8 mouse cellular contexts compared by ENCODE assay signal in genomic region chr16:96819649-96820048, GRCm38 (mm10).
DNase-seq lines count a peak whose midpoint lies in the region; ATAC-seq and TF ChIP-seq lines count a peak whose summit lies in the region.

No protein-coding gene starts in this region.

- H3K9me3 ChIP-seq in heart, embryonic 11.5 days (replicated peaks; ENCODE audit: control insufficient read depth, low read length) = no peaks in the 10 kb centered on the region
- no peaks in the 10 kb centered on the region for H3K9me3 ChIP-seq in stomach, embryonic 15.5 days

- H3K4me2 ChIP-seq in heart, embryonic 11.5 days = no peak overlapping the region
- no peak overlapping the region for H3K4me2 ChIP-seq in stomach, embryonic 15.5 days

- no peak for TF ChIP-seq EP300 in heart, adult 2 months (IDR thresholded peaks at IDR 0.05; ENCODE audit: insufficient read depth, low read depth, low read length)

- no peaks in the 10 kb centered on the region for H3K4me1 ChIP-seq in heart, adult 2 months (ENCODE audit: control insufficient read depth, insufficient read depth, low read length)
- H3K4me1 ChIP-seq in heart, embryonic 11.5 days (ENCODE audit: control insufficient read depth, insufficient read depth, low read length) = no peaks in the 10 kb centered on the region
- no peaks in the 10 kb centered on the region for H3K4me1 ChIP-seq in liver, adult 2 months (ENCODE audit: control insufficient read depth, insufficient read depth, low read length)
- no peaks in the 10 kb centered on the region for H3K4me1 ChIP-seq in stomach, embryonic 15.5 days

- H3K27me3 ChIP-seq in heart, adult 2 months (ENCODE audit: control insufficient read depth, insufficient read depth, low read length) = no peaks in the 10 kb centered on the region
- H3K27me3 ChIP-seq in heart, embryonic 11.5 days (ENCODE audit: control insufficient read depth, insufficient read depth, low read length) = no peaks in the 10 kb centered on the region
- no peaks in the 10 kb centered on the region for H3K27me3 ChIP-seq in liver, adult 2 months (ENCODE audit: control insufficient read depth, insufficient read depth, low read length)
- no peaks in the 10 kb centered on the region for H3K27me3 ChIP-seq in stomach, embryonic 15.5 days (replicated peaks)

- TF ChIP-seq POLR2A in heart, adult 2 months (IDR thresholded peaks at IDR 0.05; ENCODE audit: insufficient read depth, low read depth, low read length) = no peak
- TF ChIP-seq POLR2A in liver, adult 2 months (IDR thresholded peaks at IDR 0.05; ENCODE audit: extremely low read depth, insufficient read depth, low read length) = no peak

- intact Hi-C loops in heart, adult 2 months (cut with DNase I) = loop anchor here (2.0 kb wide), 1 partner anchor 135 kb away; no protein-coding TSS in a partner anchor
- intact Hi-C loops in gastrocnemius, adult 2 months (cut with DNase I) = no loop called here

- no peaks in the 10 kb centered on the region for H3K79me2 ChIP-seq in heart, adult 2 months (replicated peaks; ENCODE audit: control insufficient read depth, insufficient read depth, low read length)
- no peaks in the 10 kb centered on the region for H3K79me2 ChIP-seq in liver, adult 2 months (ENCODE audit: control insufficient read depth, insufficient read depth, low read length)

- H3K27ac ChIP-seq in heart, adult 2 months = no peak overlapping the region
- H3K27ac ChIP-seq in heart, embryonic 11.5 days (ENCODE audit: low read depth, low read length) = no peak overlapping the region
- H3K27ac ChIP-seq in gastrocnemius, adult 2 months = no peak overlapping the region
- no peak overlapping the region for H3K27ac ChIP-seq in liver, adult 2 months (replicated peaks; ENCODE audit: insufficient read depth, low read depth, low read length)
- no peak overlapping the region for H3K27ac ChIP-seq in stomach, embryonic 15.5 days

- peak; percentile 30 to 45 for DNase-seq in heart, adult 2 months
- peak; percentile 46 to 72 for DNase-seq in cerebellum, postnatal 4 days (ENCODE audit: low spot score in 2 of 2)
- DNase-seq in gastrocnemius, adult 2 months = peak; percentile 17
- peak; percentile 82 for DNase-seq in kidney, postnatal 10 days
- DNase-seq in liver, adult 2 months (ENCODE audit: extremely low read depth, low read depth, low spot score) = peak; percentile 58
- DNase-seq in neural tube, embryonic 10.5 days (ENCODE audit: extremely low spot score, low spot score) = peak; percentile 74

- no peak for ATAC-seq in heart, embryonic 11.5 days (replicated peaks; ENCODE audit: insufficient number of reproducible peaks, low FRiP score, low TSS enrichment)
- peak; percentile 27; the same call in 1 of the 2 replicates for ATAC-seq in stomach, embryonic 15.5 days (ENCODE audit: insufficient read depth, low FRiP score, low read depth)

- H3K4me3 ChIP-seq in heart, adult 2 months = no peak overlapping the region
- no peak overlapping the region for H3K4me3 ChIP-seq in heart, embryonic 11.5 days (ENCODE audit: low read depth, low read length)
- H3K4me3 ChIP-seq in gastrocnemius, adult 2 months = no peak overlapping the region
- no peak overlapping the region for H3K4me3 ChIP-seq in liver, adult 2 months (ENCODE audit: insufficient read depth, low read depth, low read length)
- H3K4me3 ChIP-seq in stomach, embryonic 15.5 days (replicated peaks) = no peak overlapping the region

- 22% methylated on average over 16 of the region's 16 CpGs for WGBS in heart, adult 2 months
- WGBS in heart, embryonic 11.5 days (ENCODE audit: insufficient replicate concordance) = 24% methylated on average over 16 of the region's 16 CpGs
- 24% methylated on average over 16 of the region's 16 CpGs for WGBS in liver, adult 2 months
- WGBS in stomach, embryonic 15.5 days = 27% methylated on average over 16 of the region's 16 CpGs

- H3K36me3 ChIP-seq in heart, adult 2 months (ENCODE audit: control insufficient read depth, insufficient read depth, low read length) = no peaks in the 10 kb centered on the region
- no peaks in the 10 kb centered on the region for H3K36me3 ChIP-seq in heart, embryonic 11.5 days (ENCODE audit: control insufficient read depth, insufficient read depth, low read length)
- H3K36me3 ChIP-seq in liver, adult 2 months (ENCODE audit: control insufficient read depth, insufficient read depth, low read length) = no peaks in the 10 kb centered on the region
- no peaks in the 10 kb centered on the region for H3K36me3 ChIP-seq in stomach, embryonic 15.5 days

- H3K9ac ChIP-seq in heart, adult 2 months (ENCODE audit: low read depth, low read length) = no peak overlapping the region
- no peak overlapping the region for H3K9ac ChIP-seq in heart, embryonic 11.5 days (ENCODE audit: low read depth, low read length)
- no peak overlapping the region for H3K9ac ChIP-seq in liver, adult 2 months (ENCODE audit: low read depth, low read length)
- no peak overlapping the region for H3K9ac ChIP-seq in stomach, embryonic 15.5 days

- TF ChIP-seq CTCF in heart, adult 2 months (IDR thresholded peaks at IDR 0.05) = peak; percentile 78
- TF ChIP-seq CTCF in gastrocnemius, adult 2 months (IDR thresholded peaks at IDR 0.05) = peak; percentile 57
- peak; percentile 55 for TF ChIP-seq CTCF in liver, adult 2 months (IDR thresholded peaks at IDR 0.05; ENCODE audit: low read depth, low read length)

Comparison
In these comparisons a context has a peak if more than half of its experiments do, and no peak if none do; other contexts are left out.
1. DNase-seq: peak in every context shown above with its lines; median percentile 82 in kidney, postnatal 10 days; 74 in neural tube, embryonic 10.5 days; 59 in cerebellum, postnatal 4 days; 58 in liver, adult 2 months; 38 in heart, adult 2 months; 17 in gastrocnemius, adult 2 months.